Mouse (Mus musculus) layer of hippocampus, postnatal 14 days (tissue): ENCODE measurements around the gene Disp1. TPM values are rescaled to one million over a fixed set of nuclear protein-coding genes. Genes with fewer than 3 reads are reported as not detected.
A peak's percentile ranks its signal among the peaks of the same experiment; 100 is the strongest.

Experiments
- DNase-seq, 2 experiments: peaks; one replicate each; pipeline ENCODE4 v3.0.0; 2021 to 2022; ENCODE audit warnings: low spot score in 2 of 2, mixed read lengths in 1 of 2
- total RNA-seq, 2 experiments: library from RNA; stranded (reverse); gene quantifications; 2 replicates each; pipeline ENCODE4 v1.2.3; 2021

The Disp1 gene
- total RNA-seq, 2 experiments from 2014 or later: 3.6 to 4.1 TPM

DNA sequence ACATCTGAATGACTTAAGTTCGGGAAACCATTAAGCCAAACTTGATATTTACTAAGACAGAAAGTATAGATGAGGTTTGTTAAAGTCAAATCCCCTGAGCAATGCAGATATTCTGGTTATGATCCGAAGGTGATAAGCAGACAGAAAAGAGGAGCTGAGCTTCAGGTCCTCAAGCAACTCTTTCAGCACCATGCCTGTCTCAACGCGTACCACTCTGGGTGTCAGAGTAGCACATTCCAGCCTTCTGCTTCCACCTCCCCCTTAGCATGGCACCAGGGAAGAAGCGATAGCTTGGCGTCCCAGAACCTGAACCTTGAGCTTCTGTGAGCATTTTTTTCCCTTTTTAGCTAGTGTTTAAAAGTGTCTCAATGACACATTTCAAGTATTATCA lies 57.1 kb downstream of the Disp1 start:
- DNase-seq: no peak

GRCm38 (mm10) chr1:183163512-183164189 lies 57.7 kb downstream of the Disp1 start:
- no peak for DNase-seq

GRCm38 (mm10) chr1:183161057-183161456 lies 60.3 kb downstream of the Disp1 start:
- DNase-seq: no peak

- no peak for DNase-seq
Observed at GRCm38 (mm10) chr1:183160188-183160587, 61.1 kb downstream of the Disp1 start.

DNA sequence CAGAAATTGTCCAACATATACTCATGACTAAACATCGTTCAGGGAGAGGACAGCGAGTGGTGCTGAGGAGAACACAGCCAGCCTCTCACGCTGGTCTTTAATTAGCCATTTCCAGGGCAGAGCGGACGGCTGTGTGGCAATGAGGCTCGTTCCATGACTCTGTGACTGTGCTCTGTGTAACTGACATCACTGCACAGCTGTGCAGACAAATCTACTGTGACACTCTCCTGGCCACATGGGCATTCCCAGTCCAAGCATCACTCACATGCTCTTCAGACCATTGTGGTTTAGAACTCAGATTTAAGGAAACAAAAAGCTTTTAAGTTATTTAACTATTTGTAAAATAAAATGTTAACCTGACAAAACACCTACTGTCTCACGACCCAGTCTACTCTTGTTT lies 62.1 kb downstream of the Disp1 start:
- no peak for DNase-seq

DNA sequence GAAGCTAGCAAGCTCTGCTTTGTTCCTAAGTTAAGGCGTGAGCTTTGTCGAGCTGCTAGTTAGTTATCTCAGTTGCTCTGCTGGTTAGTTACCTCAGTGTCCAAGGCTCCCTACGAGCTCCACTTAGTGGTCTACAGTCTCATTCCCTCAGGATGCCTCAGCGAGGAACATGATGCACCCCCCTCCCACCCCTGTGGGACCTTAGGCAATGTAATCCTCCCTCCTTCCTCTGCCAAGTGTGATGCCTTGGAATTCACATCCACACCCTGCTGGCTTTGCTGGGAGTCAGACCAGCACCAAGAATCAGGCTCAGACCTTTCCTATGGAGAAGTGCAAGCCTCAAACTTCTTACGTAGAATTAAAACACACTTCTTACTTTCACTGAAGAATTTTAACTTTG lies 65.7 kb downstream of the Disp1 start:
- no peak for DNase-seq

DNA sequence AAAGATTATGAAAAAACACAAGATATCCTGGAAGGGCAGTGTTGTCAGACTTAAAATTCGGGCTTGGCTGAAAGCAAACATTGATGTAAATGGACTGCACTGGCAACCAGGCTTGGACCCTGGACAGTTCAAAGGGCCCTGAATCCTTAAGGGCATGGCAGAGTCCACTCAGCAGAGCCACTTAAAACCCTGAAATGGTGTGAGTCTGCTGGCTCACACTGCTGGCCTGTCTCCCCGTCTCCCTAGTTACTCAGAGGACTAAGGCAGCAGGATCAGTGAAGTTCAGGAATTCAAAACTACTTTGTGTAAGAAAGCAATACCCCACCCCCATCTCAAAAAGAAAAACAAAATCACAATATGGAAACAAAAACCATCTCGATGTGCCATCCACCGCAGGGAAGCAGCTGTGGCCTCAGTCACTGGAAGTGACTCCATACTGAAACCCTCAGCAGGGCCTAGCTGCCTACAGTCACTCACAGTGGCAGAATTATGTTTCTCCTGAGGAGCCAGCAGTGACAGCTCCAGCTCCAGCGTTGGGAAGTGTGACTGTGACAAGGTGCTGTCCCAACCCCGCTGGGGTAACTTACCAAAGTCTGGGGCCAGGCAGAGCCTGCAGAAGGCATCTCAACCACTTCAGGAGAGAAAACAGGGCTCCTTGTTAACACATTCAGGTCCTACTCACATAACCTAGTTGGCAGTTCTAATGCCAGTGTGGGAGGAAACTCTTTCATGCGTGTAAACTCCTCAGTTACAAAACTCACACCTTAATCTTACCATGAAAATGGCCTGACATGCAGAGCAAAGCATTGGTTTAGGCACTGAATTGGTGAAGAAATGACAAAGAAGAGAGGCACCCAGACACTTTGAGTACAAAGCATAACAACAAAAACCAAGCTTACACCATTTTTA lies 66.8 kb downstream of the Disp1 start:
- peak in 1 of 2 experiments; percentile 9 for DNase-seq

DNA sequence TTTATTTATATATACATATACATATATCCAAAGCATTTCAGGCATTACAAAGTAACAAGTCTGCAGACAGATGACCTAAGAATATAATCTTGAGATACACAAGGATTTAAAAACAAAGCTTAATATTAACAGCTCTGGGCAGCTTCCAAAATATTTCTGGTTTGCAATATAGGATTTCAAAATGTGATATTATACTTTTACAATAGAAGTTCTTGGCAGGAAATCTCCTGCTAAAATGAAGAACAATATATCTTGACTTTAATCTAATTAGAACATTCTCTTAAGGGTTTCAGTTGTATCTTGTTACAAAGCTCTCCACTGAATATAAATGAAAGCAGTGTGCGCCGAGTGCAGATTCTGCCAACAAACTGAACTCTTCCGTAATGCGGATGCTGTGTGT lies 68.0 kb downstream of the Disp1 start:
- no peak for DNase-seq

GRCm38 (mm10) chr1:183151510-183152319 lies 69.6 kb downstream of the Disp1 start:
- DNase-seq: no peak

- no peak for DNase-seq
Observed at GRCm38 (mm10) chr1:183150379-183150840, 70.9 kb downstream of the Disp1 start.

DNA sequence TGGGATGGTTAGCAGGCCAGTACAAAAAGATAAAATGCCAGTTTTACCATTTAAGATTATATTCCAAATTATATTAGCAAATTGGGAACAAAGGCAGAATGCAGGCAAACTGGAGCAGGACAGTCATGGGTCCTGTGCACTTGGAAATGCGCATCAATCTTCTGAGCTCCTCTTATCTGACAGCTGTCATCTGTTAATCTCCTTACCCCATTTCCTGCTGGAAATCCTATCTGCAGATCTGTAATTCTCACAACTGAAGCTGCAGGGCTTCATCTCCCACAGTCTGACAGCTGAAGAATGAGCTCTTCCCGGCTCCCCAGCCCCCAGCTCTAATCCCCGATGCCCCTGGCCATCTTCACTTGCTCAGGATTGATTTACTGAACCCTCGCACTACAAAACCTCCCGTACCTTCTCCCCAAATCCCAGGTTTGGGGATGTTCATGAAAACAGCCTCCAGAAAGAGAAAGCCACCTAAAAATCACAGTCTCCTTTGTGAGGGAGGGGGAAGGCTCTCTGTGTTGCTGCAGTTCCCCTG lies 71.7 kb downstream of the Disp1 start:
- DNase-seq: no peak

- DNase-seq: peak in 1 of 2 experiments; percentile 38
Observed at GRCm38 (mm10) chr1:183147438-183147841, 73.9 kb downstream of the Disp1 start.

- DNase-seq: no peak
Observed at GRCm38 (mm10) chr1:183146795-183147194, 74.5 kb downstream of the Disp1 start.

- no peak for DNase-seq
Observed at GRCm38 (mm10) chr1:183146102-183146735, 75.1 kb downstream of the Disp1 start.

DNA sequence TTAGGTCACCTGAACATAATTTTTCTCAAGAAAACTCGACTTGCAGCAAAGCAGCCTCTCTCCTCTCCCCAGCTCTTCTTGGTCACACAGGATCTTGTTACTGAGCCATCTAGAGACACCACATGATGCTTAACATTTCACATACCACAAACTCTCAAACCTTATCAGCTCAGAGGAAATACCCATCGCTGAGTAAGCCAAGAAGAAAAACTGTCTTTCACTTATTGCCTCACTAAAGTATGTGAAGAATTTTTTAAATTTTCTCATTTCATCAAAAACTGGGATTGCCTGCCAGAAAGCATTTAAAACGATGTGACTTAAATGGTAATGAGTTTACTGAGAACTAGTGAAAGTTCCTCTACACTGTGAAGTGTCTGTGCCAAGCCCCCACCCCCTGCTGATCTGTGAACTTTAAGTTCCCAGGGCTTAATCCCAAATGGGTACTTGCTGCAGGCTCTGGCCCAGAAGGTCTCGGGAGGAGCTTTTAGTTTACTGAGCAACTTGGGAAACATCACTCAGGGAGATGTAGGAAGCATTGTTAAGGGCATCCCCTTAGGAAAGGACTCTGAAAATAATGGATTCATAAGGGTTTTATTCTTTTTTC lies 76.6 kb downstream of the Disp1 start:
- no peak for DNase-seq

DNA sequence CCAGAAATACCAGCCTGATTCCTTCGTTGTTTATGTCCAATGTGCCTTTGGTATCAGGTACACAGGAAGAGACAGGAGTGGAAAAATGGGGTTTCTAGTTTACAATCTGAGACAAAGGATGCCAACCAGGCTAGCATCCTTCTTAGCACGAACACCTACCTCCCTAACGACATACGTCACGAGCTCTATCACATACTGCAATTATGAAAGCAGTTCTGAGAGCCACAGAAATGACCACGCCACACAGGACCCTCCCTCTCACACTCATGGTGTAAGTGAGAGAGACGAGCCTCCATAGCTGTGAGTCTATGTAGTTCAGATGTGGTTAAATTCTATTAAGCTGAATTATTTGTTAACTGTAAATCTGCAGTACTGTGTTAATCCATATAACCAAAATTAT lies 78.1 kb downstream of the Disp1 start:
- DNase-seq: no peak

GRCm38 (mm10) chr1:183142566-183142965 lies 78.8 kb downstream of the Disp1 start:
- DNase-seq: no peak

DNA sequence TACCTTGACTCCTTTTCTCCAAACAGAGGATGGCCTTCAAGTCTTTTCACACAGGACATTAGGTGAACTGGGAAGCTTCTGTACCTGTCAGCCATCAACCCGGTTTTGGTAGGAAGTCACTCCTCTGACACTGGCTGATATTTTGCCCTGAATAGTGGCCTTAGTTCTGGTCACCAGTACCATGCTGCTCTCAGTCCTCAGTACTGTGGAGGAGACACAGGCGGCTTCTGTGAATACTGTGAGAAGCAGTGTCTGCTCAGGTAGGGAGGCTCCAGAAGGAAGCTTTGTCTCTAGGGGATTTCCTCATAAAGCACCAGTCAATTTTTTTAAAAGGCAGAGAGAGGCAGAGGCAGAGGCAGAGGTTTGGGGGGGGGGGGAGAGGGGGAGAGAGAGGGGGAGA lies 80.0 kb downstream of the Disp1 start:
- no peak for DNase-seq

GRCm38 (mm10) chr1:183140511-183141268 lies 80.6 kb downstream of the Disp1 start:
- no peak for DNase-seq

DNA sequence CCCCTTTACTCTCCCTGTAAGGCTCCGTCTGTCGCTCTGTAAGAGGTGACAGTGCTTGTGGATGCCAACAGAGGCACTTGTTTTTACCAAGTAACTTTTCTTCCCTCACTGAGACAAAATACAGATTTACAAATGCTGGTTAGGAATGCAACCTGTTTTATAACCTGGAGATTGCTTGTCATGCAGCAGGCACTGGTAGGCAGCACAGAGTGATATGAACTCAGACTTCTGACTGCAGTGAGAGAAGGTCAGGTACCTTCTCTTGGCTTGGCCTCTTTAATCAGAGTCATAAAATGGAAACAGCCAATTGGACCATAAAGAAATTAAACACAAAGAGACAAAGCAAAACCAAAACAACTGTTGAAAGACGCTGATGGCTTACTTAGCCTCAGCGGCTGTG lies 83.2 kb downstream of the Disp1 start:
- DNase-seq: no peak
